Mouse (Mus musculus) central nervous system, embryonic 18 days (tissue): ENCODE results near the gene Nup85. TPM values are rescaled to one million over a fixed set of nuclear protein-coding genes. Genes with fewer than 3 reads are reported as not detected.

Source experiments
- polyA plus RNA-seq: library from polyadenylated mRNA; depleted of rRNA; stranded (reverse); fragments of >200 nt; gene quantifications from 2 replicates; pipeline ENCODE4 v1.2.3, GENCODE M21; 2012; rRNA removed

The Nup85 gene
- 122 and 125 TPM in 2 replicates for polyA plus RNA-seq

DNA sequence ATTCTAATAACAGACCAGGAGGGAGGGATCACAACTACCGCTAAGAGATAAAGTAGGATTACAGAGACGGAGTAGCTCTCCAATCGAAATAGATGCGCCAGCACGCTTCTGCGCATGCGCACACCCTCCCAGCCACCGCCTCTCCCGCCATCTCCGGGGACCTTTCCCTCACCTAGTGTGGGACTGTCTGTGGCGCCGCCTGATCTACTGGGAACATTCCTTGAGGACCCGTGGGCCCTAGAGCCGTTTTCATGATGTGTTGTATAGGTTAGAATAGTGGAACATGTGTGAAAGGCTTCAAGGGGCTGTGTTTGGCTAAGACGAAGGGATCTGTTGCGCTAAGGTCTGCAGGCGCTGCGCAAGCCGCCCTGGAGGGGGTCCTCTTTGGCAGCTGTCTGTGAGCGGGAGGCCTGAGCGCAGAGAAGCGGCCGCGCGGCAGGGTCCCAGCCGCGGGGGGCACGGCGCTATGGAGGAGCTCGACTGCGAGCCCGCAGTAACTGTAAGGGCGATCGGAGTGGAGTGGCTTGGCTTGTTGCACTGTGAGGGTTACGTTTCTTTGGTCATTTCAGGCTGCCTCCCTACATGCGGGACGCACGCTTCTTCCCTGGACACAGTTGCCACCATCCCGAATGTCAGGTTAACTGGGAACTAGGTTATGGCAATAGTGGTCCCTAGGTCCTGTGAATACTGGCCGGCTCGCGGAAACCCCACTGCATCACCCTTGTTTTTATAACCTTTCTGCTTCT lies at the start of gene Nup85:
TSS of gene Nup85 (plus strand) at position 371 of the 746 bp plus-strand sequence.

DNA sequence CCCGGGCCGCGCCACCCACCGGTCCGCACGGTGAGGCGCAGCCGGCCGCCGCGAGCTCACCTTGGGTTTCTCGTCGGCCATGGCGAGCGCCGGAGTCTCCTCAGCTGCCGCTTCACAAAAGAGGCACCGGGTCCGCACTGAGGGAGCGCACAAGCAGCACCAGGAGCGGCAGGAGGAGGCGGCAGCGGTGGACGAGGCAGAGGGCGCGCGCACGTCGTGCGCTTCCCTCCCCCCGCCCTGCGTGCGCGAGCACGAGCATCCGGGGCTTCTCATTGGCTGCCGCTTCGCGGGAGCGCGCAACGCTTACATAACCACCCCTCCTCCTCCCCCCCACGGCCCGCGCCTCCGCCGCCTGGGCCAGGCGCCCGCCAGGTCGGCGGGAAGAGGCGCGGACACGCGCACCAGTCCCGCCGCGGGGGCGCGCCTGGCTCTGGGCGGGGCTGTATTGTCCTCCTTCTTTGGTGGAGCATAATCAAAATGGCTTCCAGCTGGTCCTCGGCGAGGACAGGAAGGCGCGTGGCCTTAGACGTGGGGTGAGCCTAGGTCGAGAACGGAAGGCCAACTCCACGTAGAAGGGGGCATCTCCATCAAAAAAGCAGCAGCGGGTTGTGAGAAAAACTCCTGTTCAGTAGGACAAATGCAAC lies 28.1 kb upstream of the Nup85 start, which contains the start of gene Sumo2:
TSS of gene Sumo2 (minus strand) at position 239 of the 644 bp plus-strand sequence.

DNA sequence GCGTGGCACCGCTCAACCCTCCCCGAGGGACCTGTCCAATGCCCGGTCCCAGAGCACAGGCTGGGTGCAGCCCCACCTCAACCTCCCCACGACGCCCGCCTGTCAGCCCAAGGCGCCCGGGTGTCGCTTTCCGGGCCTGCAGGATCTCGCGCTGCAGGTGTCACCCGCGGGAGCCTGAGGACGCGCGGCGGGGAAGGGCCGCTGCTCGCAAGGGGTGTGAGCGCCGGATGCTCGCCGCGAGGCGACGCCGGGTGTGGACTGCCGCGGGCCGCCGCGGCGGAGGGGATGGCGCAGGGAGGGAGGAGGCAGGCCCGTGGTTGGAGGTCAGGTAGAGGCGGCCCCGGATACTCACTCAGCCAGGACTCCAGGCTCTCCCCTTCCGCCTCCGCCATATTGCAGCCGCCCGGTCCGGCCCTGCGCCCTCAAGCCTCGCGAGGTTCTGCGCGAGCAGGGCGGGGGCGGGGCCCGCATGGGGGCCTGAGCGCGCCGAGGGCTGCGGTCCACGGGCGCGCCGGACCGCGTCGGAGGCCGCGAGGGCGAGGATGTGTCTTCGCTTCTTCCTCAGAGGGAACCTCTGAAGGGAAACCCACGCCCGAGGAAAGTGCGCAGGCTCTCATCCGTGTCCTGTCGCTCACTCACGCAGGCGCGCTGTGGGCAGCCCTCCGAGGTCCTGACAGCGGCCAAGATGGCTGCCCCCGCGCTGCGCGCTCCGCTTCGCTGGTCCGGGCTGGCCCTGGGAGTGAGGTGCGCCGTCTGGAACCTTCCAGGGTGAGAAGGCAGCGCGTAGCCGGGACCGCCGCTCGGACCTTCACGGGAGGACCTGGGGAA lies 39.5 kb downstream of the Nup85 start, which contains the start of the genes Mrps7 and Gga3:
TSS of gene Mrps7 (plus strand) at position 450 of the 828 bp plus-strand sequence.
TSS of gene Gga3 (minus strand) at position 576 of the 828 bp plus-strand sequence.

DNA sequence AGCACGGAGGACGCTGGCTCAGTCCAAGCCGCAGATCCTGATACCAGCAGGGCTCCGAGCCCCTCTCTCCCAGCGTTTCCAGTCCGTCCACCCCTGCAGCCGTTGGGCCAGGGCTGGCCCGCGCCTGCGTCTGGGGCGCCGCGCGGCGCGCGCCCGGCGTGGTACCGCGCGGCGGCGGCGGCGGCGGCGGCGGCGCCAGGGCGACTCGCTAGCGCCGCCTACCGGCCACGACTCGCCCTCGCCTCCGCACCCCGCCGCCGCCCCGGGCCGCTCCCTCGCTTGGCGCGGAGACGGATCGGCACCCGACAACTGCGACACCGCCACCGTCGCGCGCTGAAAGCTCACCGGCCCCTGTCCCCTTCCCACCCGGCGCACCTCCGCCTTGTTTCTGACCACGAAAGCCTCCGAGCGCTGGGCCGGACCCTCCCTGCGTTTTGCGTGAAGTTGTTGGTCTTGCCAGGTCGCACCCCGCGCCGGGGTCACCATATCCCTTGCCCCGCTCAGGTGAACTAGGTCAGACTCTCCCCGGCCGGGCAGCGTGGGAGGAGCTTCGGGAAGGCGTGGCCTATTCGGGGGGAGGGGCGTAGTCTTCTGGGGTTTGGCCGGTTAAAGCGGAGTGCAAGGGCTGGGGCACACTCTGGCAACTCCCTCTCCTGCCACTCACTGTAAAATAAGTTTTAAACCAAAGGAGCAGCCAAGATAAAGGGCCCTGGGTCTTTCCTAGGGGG lies 48.3 kb downstream of the Nup85 start, which contains the start of gene Mif4gd:
TSS of gene Mif4gd (minus strand) at position 560 of the 728 bp plus-strand sequence.

DNA sequence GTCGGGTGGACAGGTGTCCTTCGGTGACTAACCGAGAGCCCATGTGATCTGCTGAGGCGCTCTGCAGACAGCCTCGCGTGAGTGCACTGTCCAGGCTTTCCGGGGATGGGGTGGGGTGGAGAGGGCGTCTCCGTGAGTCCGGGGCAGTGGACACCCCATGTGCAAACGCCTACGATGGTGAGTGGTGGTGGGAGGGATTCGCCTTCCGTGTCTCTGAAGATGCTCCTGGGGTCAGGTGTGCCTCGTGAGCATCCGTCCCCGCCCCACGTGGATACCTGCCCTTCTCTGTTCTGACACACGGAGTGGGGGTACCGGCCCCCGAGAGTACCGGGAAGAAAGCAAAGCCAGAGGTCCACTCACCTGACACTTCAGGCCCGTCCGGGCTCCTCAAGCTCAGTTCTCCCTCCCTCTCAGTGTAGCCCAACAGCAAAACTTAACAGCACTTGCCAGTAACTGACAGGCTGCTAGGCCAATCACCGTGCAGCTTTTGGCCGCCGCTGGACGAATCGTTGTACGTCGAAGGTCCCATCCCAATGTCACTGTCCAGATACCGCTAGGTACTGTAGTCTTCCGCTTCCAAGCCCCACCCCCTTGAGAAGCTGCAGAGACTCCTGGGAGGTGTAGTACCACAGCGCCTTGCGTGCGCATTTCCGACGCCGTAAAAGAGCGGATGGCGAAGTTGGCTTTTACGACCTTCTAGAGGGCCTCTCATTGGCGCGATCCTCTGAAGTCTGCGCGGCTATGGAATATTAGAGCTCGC lies 63.7 kb downstream of the Nup85 start, which contains the start of gene Slc25a19:
TSS of gene Slc25a19 (minus strand) at position 591 of the 760 bp plus-strand sequence.

Other genes with a start within 250 kb of the Nup85 start
- 0.06 and 0.13 TPM in 2 replicates for gene Ush1g, start 242.4 kb upstream of the Nup85 start, polyA plus RNA-seq
- gene Otop3, start 229.7 kb upstream of the Nup85 start, polyA plus RNA-seq, result 0.62 and 0.68 TPM in 2 replicates
- 56.4 and 69.3 TPM in 2 replicates for gene Hid1, start 196.7 kb upstream of the Nup85 start, polyA plus RNA-seq
- gene Cdr2l, start 182.5 kb upstream of the Nup85 start, polyA plus RNA-seq, result 31.5 and 32.2 TPM in 2 replicates
- gene Mrpl58, start 160.7 kb upstream of the Nup85 start, polyA plus RNA-seq, result 103 and 122 TPM in 2 replicates
- gene Atp5h, start 144.5 kb upstream of the Nup85 start, polyA plus RNA-seq, result 444 and 496 TPM in 2 replicates
- gene Kctd2, start 144.3 kb upstream of the Nup85 start, polyA plus RNA-seq, result 49.7 and 50.7 TPM in 2 replicates
- gene Trim80, start 123.9 kb upstream of the Nup85 start, polyA plus RNA-seq, result 0.09 TPM in 1 of 2 replicates, not detected in the other
- 0.10 TPM in 1 of 2 replicates, not detected in the other for gene Slc16a5, start 102.0 kb upstream of the Nup85 start, polyA plus RNA-seq
- 9.9 and 10.3 TPM in 2 replicates for gene Armc7, start 88.8 kb upstream of the Nup85 start, polyA plus RNA-seq
- 69.7 and 88.0 TPM in 2 replicates for gene Nt5c, start 72.6 kb upstream of the Nup85 start, polyA plus RNA-seq
- gene Jpt1, start 50.0 kb upstream of the Nup85 start, polyA plus RNA-seq, result 1,339 and 1,384 TPM in 2 replicates
- gene Sumo2, start 28.2 kb upstream of the Nup85 start, polyA plus RNA-seq, result 630 and 633 TPM in 2 replicates
- 40.5 and 43.5 TPM in 2 replicates for gene Mrps7, start 39.5 kb downstream of the Nup85 start, polyA plus RNA-seq
- 44.8 and 47.4 TPM in 2 replicates for gene Gga3, start 39.6 kb downstream of the Nup85 start, polyA plus RNA-seq
- 20.5 and 21.5 TPM in 2 replicates for gene Mif4gd, start 48.5 kb downstream of the Nup85 start, polyA plus RNA-seq
- gene Slc25a19, start 63.9 kb downstream of the Nup85 start, polyA plus RNA-seq, result 71.3 and 78.6 TPM in 2 replicates
- 149 and 150 TPM in 2 replicates for gene Grb2, start 144.2 kb downstream of the Nup85 start, polyA plus RNA-seq
- gene Tmem94, start 201.0 kb downstream of the Nup85 start, polyA plus RNA-seq, result 33.2 and 39.8 TPM in 2 replicates
- 11.0 and 11.8 TPM in 2 replicates for gene Caskin2, start 249.2 kb downstream of the Nup85 start, polyA plus RNA-seq